Mouse (Mus musculus): ENCODE results near the gene Frmd6. TPM values are rescaled to one million over a fixed set of nuclear protein-coding genes. Genes with fewer than 3 reads are reported as not detected.
A peak's percentile ranks its signal among the peaks of the same experiment; 100 is the strongest.

Frmd6 gene
- total RNA-seq, 4 experiments from 2014 or later = 8.7 to 13.6 (median 11.3) TPM

DNA sequence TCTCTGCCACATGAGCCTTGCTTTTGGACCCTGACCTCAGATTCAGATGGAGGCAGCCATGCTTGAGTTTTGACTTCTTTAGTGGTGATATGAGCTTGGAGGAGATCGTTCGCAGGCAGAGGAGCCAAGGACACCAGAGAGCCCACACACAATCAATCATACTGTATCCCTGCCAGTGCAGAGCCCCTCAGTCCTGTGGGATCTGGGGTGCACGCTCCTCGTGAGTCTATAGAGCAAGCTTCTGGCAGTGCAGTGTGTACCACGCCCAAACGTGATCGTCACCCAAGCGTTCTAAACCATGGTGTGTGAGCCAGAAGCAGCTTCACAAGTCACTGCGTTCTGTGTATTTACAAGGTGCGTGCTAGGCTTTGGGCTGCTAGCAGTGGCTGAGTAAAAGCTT lies 70.8 kb downstream of the Frmd6 start:
- no peak for DNase-seq (ENCODE audit: low spot score in 2 of 2)

DNA sequence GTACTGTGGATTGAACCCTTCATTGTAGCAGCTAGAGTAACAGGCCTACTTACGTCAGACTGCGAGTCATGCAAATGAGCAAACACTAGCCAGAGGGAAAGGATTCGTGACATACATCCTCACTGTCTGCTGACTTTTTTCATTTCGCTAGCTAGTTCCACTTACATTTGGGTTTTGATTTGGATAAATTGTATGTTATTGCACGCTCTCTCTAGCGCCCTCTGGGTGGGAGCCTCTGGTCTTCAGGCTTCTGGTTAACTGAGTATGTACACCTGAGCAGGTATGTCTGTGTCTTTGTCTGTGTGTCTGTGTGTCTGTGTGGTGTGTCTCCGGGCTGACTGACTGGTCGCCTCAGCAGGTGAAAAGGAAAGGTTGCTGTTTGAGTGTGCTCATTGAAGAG lies 72.1 kb downstream of the Frmd6 start:
- DNase-seq (ENCODE audit: low spot score in 2 of 2) = no peak

DNA sequence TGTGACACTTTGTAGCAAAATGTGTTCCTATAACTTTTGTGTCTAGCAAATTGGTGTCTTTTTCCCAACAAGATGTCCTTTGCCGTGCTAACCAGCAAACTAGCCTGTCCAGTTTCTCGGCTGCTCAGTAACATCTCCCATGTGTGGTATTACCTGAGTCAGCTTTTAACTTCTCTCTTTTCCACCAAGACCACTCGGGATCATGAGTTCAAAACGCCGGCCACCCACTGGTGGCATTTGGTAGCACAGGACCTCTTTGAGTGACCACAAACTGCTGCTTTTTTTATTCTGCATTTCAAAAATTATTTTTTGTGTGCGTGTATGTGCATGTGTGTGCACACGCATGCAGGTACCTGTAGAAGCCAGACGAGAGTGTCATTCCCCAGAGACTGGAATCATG lies 73.1 kb downstream of the Frmd6 start:
- no peak for DNase-seq (ENCODE audit: low spot score in 2 of 2)

DNA sequence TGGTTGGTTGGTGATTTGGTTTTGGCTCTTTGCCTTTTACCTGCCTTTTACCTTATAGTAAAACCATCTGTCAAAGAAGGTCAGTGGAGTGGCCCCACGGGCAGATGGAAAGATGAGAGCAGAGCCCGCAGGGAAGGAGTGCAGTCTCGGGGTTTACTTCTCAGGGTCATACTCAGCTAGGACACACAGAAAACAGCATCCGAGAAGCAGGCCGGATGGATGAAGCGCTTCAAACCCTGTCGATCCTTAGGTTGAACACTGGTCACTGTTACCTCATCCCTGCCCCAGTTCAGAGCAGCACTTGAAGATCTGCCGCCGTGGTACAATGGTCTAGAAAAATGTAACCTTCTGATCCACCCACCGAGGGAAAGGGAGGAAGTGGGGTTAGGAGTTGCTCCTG lies 79.2 kb downstream of the Frmd6 start:
- DNase-seq (ENCODE audit: low spot score in 2 of 2) = no peak

DNA sequence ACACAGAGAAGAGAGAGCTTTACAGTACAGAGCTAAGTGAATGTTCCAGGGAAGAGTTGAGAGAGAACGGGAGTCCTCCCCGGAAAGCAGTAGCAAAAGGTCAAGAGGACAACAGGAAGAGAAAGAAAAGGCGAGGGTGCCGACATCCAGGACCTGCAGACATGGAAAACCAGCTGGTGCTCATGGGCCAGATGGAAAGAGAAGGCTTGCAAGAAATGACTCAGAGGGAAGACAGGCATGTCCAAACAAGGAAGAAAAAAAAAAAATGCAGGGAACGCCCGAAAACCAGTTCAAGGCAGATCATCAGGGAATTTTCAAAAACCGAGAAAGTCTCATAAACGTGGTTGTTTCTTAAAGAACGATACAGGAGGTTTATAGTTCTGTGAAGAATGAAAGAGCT lies 81.6 kb downstream of the Frmd6 start:
- DNase-seq (ENCODE audit: low spot score in 2 of 2) = no peak

DNA sequence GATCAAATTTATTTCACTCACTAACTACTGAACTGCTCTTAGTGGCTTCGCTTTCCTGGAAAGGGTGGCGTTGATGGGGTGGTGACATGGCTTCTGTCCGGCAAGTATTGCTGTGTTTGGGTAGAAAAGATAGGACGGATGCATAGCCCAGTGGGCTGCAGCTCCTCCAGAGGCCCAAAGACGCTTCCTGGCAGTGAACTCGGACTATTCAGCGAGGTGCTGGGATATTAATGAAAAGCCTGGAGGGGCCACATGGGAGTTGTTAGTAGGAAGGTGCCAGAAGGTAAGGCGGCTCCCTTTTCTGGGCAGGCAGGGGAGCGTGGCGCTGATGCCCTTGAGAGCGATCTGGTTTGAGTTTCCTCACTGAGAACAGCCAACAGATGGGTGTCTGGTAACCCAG lies 82.3 kb downstream of the Frmd6 start:
- no peak for DNase-seq (ENCODE audit: low spot score in 2 of 2)

DNA sequence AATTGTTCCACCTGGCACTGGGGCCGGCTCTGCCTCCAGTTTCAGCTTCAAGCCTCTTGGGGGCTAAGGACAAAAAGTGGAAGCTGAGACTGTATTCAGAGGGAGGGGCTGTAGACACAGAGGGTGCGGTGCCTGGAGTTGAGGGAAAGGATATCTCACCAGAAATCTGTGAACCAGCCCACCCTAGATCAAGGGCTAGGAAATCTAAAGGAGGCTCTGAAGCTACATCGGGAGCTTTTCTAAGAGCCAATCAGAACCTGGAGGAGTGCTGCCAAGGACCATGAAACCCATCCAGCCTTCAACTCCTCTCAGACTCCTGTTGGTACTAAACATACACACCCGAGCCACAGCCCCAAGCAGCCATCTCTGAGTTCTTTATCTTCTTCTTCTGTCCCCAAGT lies 82.8 kb downstream of the Frmd6 start:
- DNase-seq (ENCODE audit: low spot score in 2 of 2) = no peak

DNA sequence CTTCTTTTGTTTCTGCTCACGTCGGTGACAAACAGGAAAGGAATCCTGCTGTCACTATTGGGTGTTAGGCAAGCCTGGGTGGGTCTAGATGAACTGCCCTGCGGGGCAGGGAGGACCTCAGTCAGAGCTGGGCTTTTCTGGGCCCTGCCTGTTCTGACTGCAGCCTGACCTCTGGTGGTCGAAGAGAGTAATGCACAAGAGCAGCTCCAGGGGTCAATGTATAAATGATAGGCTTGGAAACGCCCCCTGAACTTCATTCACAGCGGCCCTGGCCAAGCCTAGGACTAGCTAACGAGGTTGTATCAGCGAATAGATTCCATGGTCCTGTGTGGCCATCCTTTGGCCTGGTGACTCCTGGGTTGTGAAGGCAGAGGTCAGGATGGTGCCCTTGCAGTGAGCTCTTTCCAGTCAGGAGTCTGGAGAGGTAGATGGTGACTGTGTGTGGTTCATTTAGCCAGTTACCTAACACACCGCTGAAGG lies 85.0 kb downstream of the Frmd6 start:
- peak; percentile 70 to 75 for DNase-seq (ENCODE audit: low spot score in 2 of 2)

DNA sequence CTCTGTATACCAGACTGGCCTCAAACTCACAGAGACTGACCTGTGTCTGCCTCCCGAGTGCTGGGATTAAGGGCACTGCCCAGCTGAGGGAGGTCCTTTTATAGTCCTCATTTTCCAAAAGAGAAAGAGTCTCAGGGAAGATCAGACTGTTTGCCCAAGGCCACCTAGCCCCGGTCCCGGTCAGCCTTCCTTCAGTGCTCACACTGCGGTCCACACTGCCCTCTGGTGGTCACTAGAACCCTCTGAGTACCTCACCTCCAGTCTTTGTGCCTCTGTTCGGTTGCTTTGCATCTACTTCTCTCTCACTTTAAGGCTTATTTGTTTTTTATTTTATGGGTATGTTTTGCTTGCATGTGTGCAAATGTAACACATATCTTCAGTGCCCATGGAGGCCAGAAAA lies 85.7 kb downstream of the Frmd6 start:
- peak; percentile 71 to 78 for DNase-seq (ENCODE audit: low spot score in 2 of 2)

DNA sequence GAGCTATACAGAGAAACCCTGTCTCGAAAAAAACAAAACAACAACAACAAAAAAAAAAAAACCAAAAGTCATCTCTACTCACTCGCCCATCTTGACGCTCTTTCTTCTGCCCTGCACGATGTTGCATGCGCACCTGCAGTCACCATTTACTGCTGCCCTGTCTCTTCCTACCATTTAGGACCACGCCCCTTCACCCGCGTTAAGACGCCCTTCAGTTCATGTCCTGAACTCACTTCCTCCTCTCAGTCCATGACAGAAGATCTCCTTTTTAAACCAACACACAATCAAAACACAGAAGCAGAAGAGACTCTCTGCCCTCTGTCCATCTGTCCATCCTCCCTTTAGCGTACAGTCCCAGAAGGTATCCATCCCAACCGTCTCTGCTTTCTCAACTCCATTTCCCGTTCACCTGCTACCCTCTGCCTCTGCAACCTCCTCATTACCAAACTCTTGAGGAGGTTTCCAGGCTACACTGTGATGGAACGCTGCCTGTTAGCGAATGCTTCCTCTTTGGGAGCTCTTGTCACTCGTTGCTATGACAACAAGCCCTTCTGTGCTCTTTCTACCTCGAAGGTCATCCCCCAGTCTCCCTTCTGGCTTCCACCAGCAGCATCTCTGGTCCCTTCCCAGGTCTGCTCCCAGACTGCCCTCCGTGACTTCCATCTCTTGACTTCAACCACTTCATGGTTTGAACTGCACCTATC lies 86.5 kb downstream of the Frmd6 start:
- no peak for DNase-seq (ENCODE audit: low spot score in 2 of 2)

DNA sequence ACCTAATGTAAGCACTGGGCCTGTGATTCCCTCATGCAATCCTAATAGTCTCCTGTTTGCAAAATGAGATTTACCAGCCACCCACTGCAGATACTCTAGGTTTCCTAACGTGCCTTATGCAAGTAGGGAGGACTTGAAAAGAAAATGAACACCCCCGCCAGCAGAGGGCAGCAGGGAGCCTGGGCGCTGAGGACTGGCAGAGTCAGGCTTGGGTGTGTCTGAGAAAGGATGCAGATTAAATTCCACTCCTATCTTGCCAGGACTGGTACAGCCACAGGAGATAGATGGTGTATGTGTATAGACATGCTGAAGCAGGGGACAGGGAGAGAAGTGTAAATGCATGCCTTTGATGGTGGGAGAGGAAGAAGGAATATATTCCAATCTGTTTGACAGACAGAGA lies 88.1 kb downstream of the Frmd6 start:
- DNase-seq (ENCODE audit: low spot score in 2 of 2) = peak; percentile 62 to 68

DNA sequence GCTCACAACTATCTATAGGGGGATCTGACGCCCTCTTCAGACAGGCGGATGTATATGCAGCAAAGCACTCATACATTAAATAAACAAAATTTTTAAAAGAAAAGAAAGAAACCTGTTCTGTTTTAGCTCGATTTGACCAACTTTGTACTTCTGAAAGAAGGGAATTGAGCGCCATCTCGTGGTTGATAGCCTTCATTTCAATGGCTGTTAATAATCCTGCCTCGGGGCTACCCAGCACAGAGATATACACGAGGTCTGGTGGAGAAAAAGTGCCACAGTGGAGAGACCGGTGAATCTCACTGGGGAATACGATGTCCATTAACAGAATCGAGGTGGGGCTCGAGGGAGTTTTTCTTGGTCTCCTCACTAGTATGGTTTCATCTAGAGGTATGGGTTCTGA lies 89.1 kb downstream of the Frmd6 start:
- DNase-seq (ENCODE audit: low spot score in 2 of 2) = no peak

DNA sequence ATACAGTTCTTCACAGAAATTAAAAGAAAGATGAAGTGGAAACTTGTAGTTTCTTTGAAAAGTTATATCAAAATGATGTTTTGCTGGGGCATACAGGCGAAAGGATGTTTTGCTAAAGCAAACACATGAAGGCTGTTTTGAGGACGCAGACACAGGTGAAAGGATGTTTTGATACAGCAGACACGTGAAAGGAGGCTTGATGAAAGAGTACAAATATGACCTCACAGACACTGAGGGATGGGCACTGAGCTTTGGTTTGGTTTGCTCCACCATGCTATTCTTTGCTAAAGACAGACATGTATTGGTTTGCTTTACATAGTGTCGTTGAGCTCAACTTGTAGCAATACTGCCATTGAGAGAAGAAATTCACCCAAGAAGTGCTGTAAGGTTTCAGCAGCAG lies 104.5 kb downstream of the Frmd6 start:
- DNase-seq (ENCODE audit: low spot score in 2 of 2) = no peak

DNA sequence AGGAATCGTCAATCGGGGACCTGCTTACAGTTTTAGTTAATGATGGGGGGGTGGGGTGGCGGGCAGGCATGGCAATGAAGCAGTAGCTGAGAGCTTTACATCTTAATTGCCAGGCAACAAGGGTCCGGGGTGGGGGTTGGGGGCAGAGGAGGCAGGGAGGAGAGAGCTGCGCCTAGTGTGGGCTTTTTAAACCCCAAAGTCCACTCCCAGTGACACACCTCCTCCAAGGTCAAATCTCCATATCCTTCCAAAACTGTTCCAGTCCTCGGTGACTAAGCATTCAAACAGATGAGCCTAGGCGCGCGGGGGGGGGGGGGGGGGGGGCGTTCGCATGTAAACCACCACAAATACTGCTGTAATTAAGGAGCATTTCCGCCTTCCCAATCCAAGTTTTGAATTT lies 111.8 kb downstream of the Frmd6 start:
- DNase-seq (ENCODE audit: low spot score in 2 of 2) = no peak

DNA sequence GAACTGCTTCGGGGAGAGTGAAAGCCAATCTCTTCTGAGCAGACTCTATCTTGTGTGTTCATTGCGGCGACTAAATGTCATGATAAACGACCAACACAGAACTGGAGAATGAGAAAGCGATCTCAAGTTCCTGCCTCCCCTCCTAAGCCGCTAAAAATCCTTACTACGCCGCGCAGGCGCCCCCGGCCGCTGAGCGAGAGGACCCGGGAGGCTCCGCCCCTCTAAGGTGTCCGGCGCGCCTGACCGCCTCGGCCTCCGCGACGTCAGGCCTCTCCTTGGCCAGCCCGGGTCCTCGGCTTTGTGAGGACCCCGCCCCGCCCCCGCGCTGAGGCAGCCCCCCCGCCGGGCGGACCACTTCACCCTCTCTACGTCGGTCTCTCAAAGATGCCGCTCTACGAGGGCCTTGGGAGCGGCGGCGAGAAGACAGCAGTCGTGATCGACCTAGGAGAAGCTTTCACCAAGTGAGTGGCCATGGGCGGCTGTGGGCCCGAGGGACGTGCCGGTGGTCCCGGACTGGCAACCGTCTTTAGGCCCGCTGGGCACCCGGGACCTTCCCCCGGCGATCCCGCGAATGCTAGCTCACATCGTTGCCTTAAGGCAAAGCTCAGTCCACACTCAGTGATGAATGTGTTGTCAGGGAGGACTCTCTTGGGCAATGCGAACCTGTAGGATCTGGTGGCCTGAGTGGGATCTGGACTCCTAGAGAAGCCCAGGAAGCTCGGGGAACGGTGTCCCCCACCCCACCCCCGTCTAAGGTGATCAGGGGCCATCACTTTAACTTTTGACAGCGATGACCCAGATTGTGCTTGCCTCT lies 112.5 kb downstream of the Frmd6 start, which contains the start of gene Actr10:
Actr10 (plus strand) TSS at position 287 of the 814 bp plus-strand sequence.
- DNase-seq (ENCODE audit: low spot score in 2 of 2) = peak; percentile 84 to 88

DNA sequence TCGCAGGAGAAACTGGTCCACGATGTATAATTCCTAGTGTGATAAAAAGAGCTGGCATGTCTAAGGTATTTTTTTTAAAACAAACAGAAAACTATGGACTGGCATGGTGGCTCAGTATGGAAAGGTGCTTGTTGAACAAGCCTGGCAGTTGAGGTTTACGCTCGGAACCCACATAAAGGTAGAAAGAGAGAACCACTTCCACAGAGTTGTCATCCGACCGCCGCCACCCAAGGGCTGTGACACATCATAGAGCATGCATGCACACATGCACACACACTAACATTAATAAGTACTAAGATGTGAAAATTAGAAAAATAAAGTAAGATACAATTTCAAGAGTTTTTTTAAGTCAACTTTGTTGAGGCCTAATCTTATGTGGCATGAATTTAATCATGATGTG lies 115.5 kb downstream of the Frmd6 start:
- no peak for DNase-seq (ENCODE audit: low spot score in 2 of 2)

DNA sequence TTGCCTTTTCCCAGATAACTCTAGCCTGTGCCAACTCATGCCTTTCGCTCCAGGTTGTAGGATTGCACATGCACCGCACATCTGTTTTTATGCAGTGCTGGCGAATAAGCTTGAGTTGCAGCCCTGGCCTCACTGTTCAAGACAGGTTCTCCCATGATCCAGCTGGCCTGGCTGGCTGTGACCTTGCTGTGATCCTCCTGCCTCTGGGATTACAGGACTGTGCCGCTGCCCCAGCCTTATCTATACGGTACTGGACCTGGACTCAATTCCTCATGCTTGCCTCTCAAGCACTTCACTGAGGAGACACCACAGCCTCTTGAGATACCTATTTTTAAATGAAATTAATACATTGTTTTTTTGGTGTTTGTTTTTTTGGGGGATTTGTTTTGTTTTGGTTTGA lies 118.9 kb downstream of the Frmd6 start:
- DNase-seq (ENCODE audit: low spot score in 2 of 2) = no peak

DNA sequence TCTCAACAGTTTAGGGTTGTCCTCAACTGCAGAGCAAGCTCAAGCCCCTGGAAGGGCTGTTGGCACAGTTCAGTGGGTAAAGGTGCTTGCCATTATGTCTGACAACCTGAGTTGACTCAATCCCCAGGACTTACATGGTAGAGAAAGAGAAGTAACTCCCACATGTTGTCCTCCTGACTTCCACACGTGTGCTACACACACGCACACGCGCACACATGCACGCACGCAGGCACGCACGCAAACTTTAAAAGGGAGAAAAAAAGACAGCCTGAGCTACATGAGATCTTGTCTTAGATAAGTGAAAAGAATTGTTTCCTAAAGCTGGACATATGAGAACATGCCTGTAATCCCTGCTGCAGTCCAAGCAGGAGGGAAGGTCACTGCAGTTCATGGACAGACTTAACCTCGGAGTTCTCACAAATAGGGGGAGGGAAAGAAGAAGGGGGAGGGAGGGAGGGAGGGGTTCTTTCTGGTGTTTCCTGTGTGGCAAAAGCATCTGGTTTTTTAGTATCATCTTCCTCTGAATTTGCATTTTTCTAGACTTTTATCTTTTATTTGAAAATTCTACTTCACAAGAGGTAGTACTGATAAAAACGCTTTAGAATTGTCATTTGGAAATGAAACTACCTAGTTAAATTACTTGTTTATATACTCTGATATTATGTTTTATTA lies 121.4 kb downstream of the Frmd6 start:
- no peak for DNase-seq (ENCODE audit: low spot score in 2 of 2)

All from gastrocnemius, adult 8-10 months (tissue).